Comparison of ENCODE assay signal across 26 mouse cellular contexts in genomic region chr17:90815306-90815705, GRCm38 (mm10).
DNase-seq lines count a peak whose midpoint lies in the region; TF ChIP-seq lines count a peak whose summit lies in the region.
"Had no signal": no experiment of that assay in that cellular context is flagged by ENCODE, and none has a peak within 500 bp of the region (broad histone marks: within the 10 kb centered on the region; RNA-seq: fewer than 3 reads in every experiment).

No protein-coding gene starts in this region.

- H3K79me2 ChIP-seq in heart, adult 2 months (replicated peaks; ENCODE audit: control insufficient read depth, insufficient read depth, low read length): no peaks in the 10 kb centered on the region

- no peak overlapping the region for H3K27ac ChIP-seq in heart, adult 2 months
- no peak overlapping the region for H3K27ac ChIP-seq in ES-E14 (ENCODE audit: insufficient read depth, low read depth, low read length, poor library complexity, severe bottlenecking)
- peak overlapping the region; percentile 89; the same call in 1 of the 2 replicates for H3K27ac ChIP-seq in cortical plate, adult 2 months (ENCODE audit: insufficient read depth, low read length)
- H3K27ac ChIP-seq: embryonic facial prominence, embryonic 10.5 days; embryonic facial prominence, embryonic 13.5 days; forebrain, embryonic 12.5 days; forebrain, embryonic 15.5 days; gastrocnemius, adult 2 months; heart, embryonic 10.5 days; heart, embryonic 13.5 days; hindbrain, embryonic 14.5 days; hindbrain, postnatal 0 days had no signal

- no peaks in the 10 kb centered on the region for H3K9me3 ChIP-seq in ES-E14 (ENCODE audit: control insufficient read depth, insufficient read depth, low read depth, low read length)
- H3K9me3 ChIP-seq: embryonic facial prominence, embryonic 10.5 days; embryonic facial prominence, embryonic 13.5 days; forebrain, embryonic 12.5 days; forebrain, embryonic 15.5 days; heart, embryonic 10.5 days; heart, embryonic 13.5 days had no signal

- H3K9ac ChIP-seq in heart, adult 2 months (ENCODE audit: low read depth, low read length): no peak overlapping the region
- H3K9ac ChIP-seq in ES-E14 (ENCODE audit: insufficient read depth, low read depth, low read length, poor library complexity, severe bottlenecking): no peak overlapping the region
- H3K9ac ChIP-seq: embryonic facial prominence, embryonic 13.5 days; forebrain, embryonic 12.5 days; forebrain, embryonic 15.5 days; heart, embryonic 13.5 days; hindbrain, embryonic 14.5 days had no signal

- DNase-seq in heart, adult 11 months: peak; percentile 30
- DNase-seq in heart, adult 2 months: no peak
- DNase-seq in ES-E14 (ENCODE audit: low read depth, low spot score): no peak
- DNase-seq in Muller cell, postnatal 12 days (ENCODE audit: inconsistent ontology term): peak; percentile 85
- DNase-seq in spleen, adult 12 weeks (ENCODE audit: low spot score): no peak
- DNase-seq: adrenal gland, adult 2 months; adrenal gland, postnatal 14 days; cerebellum, adult 11-12 months; cerebellum, adult 9-11 months; embryo, embryonic 11 days; gastrocnemius, adult 2 months; gastrocnemius, postnatal 14 days; heart, adult 18-20 months; heart, postnatal 14 days; heart, postnatal 4 days had no signal

- TF ChIP-seq CTCF in heart, adult 2 months (IDR thresholded peaks at IDR 0.05): no peak
- no peak for TF ChIP-seq CTCF in cortical plate, adult 2 months (IDR thresholded peaks at IDR 0.05; ENCODE audit: extremely low read depth, insufficient read depth, low read length)

- no peak for TF ChIP-seq POLR2A in heart, adult 2 months (IDR thresholded peaks at IDR 0.05; ENCODE audit: insufficient read depth, low read depth, low read length)
- no peak for TF ChIP-seq POLR2A in cortical plate, adult 2 months (IDR thresholded peaks at IDR 0.05; ENCODE audit: extremely low read depth, insufficient read depth, low read length)

- no peak overlapping the region for H3K4me3 ChIP-seq in heart, adult 2 months
- no peak overlapping the region for H3K4me3 ChIP-seq in ES-E14 (ENCODE audit: insufficient read depth in 1 of 2, low read depth in 1 of 2, low read length in 2 of 2, poor library complexity in 1 of 2, severe bottlenecking in 1 of 2)
- no peak overlapping the region for H3K4me3 ChIP-seq in cortical plate, adult 2 months (ENCODE audit: insufficient read depth, low read length)
- H3K4me3 ChIP-seq: embryonic facial prominence, embryonic 10.5 days; embryonic facial prominence, embryonic 13.5 days; erythroblast, embryonic 14.5 days; forebrain, embryonic 12.5 days; forebrain, embryonic 15.5 days; gastrocnemius, adult 2 months; heart, embryonic 10.5 days; heart, embryonic 13.5 days had no signal

- TF ChIP-seq EP300 in heart, adult 2 months (IDR thresholded peaks at IDR 0.05; ENCODE audit: insufficient read depth, low read depth, low read length): no peak

- intact Hi-C loops in heart, adult 2 months (cut with DNase I): loop anchor here (10.0 kb wide), 1 partner anchor 79 kb away; no protein-coding TSS in a partner anchor

- H3K4me1 ChIP-seq in heart, adult 2 months (ENCODE audit: control insufficient read depth, insufficient read depth, low read length): no peaks in the 10 kb centered on the region
- no peaks in the 10 kb centered on the region for H3K4me1 ChIP-seq in ES-E14 (ENCODE audit: control insufficient read depth in 2 of 2, insufficient read depth in 2 of 2, low read length in 2 of 2, poor library complexity in 1 of 2)
- H3K4me1 ChIP-seq in cortical plate, adult 2 months (ENCODE audit: control insufficient read depth, insufficient read depth, low read length): no peaks in the 10 kb centered on the region
- H3K4me1 ChIP-seq: embryonic facial prominence, embryonic 10.5 days; embryonic facial prominence, embryonic 13.5 days; forebrain, embryonic 12.5 days; heart, embryonic 10.5 days; heart, embryonic 13.5 days had no signal

- in situ Hi-C loops in ES-E14 (cut with MboI; ENCODE audit: low sequenced_read_pairs in 2 of 2, unreplicated experiment in 2 of 2): no loop called here

- 92% methylated on average over 1 of the region's 1 CpGs for WGBS in heart, adult 2 months

- H3K27me3 ChIP-seq in heart, adult 2 months (ENCODE audit: control insufficient read depth, insufficient read depth, low read length): no peaks in the 10 kb centered on the region
- H3K27me3 ChIP-seq: embryonic facial prominence, embryonic 13.5 days; forebrain, embryonic 12.5 days; forebrain, embryonic 15.5 days; heart, embryonic 13.5 days; Patski had no signal

- H3K36me3 ChIP-seq in heart, adult 2 months (ENCODE audit: control insufficient read depth, insufficient read depth, low read length): no peaks in the 10 kb centered on the region
- H3K36me3 ChIP-seq in ES-E14 (ENCODE audit: control insufficient read depth, insufficient read depth, low read length, poor library complexity, severe bottlenecking): no peaks in the 10 kb centered on the region
- H3K36me3 ChIP-seq: embryonic facial prominence, embryonic 10.5 days; embryonic facial prominence, embryonic 13.5 days; forebrain, embryonic 12.5 days; forebrain, embryonic 15.5 days; heart, embryonic 10.5 days; heart, embryonic 13.5 days had no signal

TF ChIP-seq in ES-E14, 5 proteins besides CTCF, POLR2A, EP300 and RAD21:
- no peak for TF ChIP-seq ZC3H11A (IDR thresholded peaks at IDR 0.05; ENCODE audit: borderline replicate concordance, low read depth, low read length)
- TF ChIP-seq MAFK (IDR thresholded peaks at IDR 0.05; ENCODE audit: insufficient read depth, low read depth, low read length): peak; percentile 33; the same call in 1 of the 2 replicates
- TF ChIP-seq ZNF384 (IDR thresholded peaks at IDR 0.05; ENCODE audit: low read depth, low read length): no peak
TF ChIP-seq in ES-E14: peak in this region for 1.

Comparison
In these comparisons a context has a peak if more than half of its experiments do, and no peak if none do; other contexts are left out.
1. DNase-seq: peak in heart, adult 11 months (single experiment) and Muller cell, postnatal 12 days (single experiment); none in heart, adult 2 months (0 of 2), ES-E14 (single experiment) and spleen, adult 12 weeks (single experiment).